Comparison of ENCODE assay signal across 8 mouse cellular contexts in the genomic region with DNA sequence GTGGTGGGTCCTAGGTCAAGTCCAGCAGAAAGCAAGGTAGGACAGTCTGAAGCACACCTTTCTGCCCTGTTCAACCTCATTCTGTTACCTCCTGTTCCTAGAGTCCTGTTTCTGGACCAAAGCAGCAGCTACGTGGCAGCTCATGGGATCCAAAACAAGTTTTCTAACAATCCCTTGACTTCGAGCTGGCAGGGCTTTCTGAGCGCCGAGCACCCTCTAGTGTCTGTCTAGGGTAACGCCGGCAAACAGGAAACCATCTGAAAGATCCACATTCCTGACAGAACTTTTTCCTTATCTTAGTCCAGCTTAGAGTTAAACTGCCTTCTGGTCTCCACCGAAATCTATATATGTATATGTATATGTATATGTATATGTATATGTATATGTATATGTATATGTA. TPM values are rescaled to one million over a fixed set of nuclear protein-coding genes. Genes with fewer than 3 reads are reported as not detected.
DNase-seq lines count a peak whose midpoint lies in the region; ATAC-seq and TF ChIP-seq lines count a peak whose summit lies in the region.

No protein-coding gene starts in this region.

- H3K9ac ChIP-seq in intestine, embryonic 14.5 days (ENCODE audit: low read length): no peak overlapping the region
- no peak overlapping the region for H3K9ac ChIP-seq in intestine, embryonic 16.5 days (ENCODE audit: low read depth, low read length)
- no peak overlapping the region for H3K9ac ChIP-seq in ES-Bruce4 (ENCODE audit: low read depth, poor library complexity, severe bottlenecking)

- H3K4me2 ChIP-seq in intestine, embryonic 14.5 days (ENCODE audit: low read length): no peak overlapping the region
- no peak overlapping the region for H3K4me2 ChIP-seq in intestine, embryonic 16.5 days (ENCODE audit: low read depth, low read length)

- peak; percentile 86 for DNase-seq in intestine, embryonic 14.5 days (ENCODE audit: low spot score)
- peak; percentile 56 for DNase-seq in 416B (ENCODE audit: low read depth)
- DNase-seq in cerebellum, adult 9-10 months: peak; percentile 1
- DNase-seq in kidney, postnatal 14 days: peak; percentile 72
- DNase-seq in mesoderm, embryonic 11.5 days (ENCODE audit: low read depth, low spot score): peak; percentile 73

- H3K27ac ChIP-seq in intestine, embryonic 14.5 days (ENCODE audit: low read depth): no peak overlapping the region
- no peak overlapping the region for H3K27ac ChIP-seq in intestine, embryonic 16.5 days (ENCODE audit: low read length)
- H3K27ac ChIP-seq in ES-Bruce4 (ENCODE audit: insufficient read depth, low read length): no peak overlapping the region

- no peaks in the 10 kb centered on the region for H3K9me3 ChIP-seq in intestine, embryonic 14.5 days (ENCODE audit: control insufficient read depth, low read length)
- no peaks in the 10 kb centered on the region for H3K9me3 ChIP-seq in intestine, embryonic 16.5 days (ENCODE audit: control insufficient read depth, low read length)
- no peaks in the 10 kb centered on the region for H3K9me3 ChIP-seq in ES-Bruce4 (replicated peaks; ENCODE audit: control insufficient read depth, insufficient read depth, low read length, poor library complexity, severe bottlenecking)

- no peak for TF ChIP-seq POLR2A in ES-Bruce4 (IDR thresholded peaks at IDR 0.05; ENCODE audit: insufficient read depth, low read length)

- ATAC-seq in intestine, embryonic 14.5 days (replicated peaks; ENCODE audit: low FRiP score, low TSS enrichment, low read depth): no peak
- no peak for ATAC-seq in intestine, embryonic 16.5 days
- ATAC-seq in monocyte, adult 5-6 weeks (replicated peaks; ENCODE audit: insufficient number of reproducible peaks, low FRiP score, low TSS enrichment, poor library complexity, severe bottlenecking): no peak

- no peak for TF ChIP-seq EP300 in ES-Bruce4 (IDR thresholded peaks at IDR 0.05; ENCODE audit: insufficient read depth, low read depth, low read length)

- 2% methylated on average over 7 of the region's 7 CpGs for WGBS in intestine, embryonic 14.5 days
- 2% methylated on average over 7 of the region's 7 CpGs for WGBS in intestine, embryonic 16.5 days

- TF ChIP-seq CTCF in ES-Bruce4 (IDR thresholded peaks at IDR 0.05; ENCODE audit: low read depth, low read length): peak; percentile 91

- no peaks in the 10 kb centered on the region for H3K4me1 ChIP-seq in intestine, embryonic 14.5 days (replicated peaks; ENCODE audit: control insufficient read depth, insufficient read depth, low read length)
- no peaks in the 10 kb centered on the region for H3K4me1 ChIP-seq in intestine, embryonic 16.5 days (ENCODE audit: control insufficient read depth, insufficient read depth, low read length)
- H3K4me1 ChIP-seq in ES-Bruce4 (ENCODE audit: control insufficient read depth, insufficient read depth, low read length): no peaks in the 10 kb centered on the region

- peaks cover 10% of the 10 kb centered on the region; the same call in 1 of the 2 replicates for H3K27me3 ChIP-seq in intestine, embryonic 14.5 days (replicated peaks; ENCODE audit: control insufficient read depth, insufficient read depth, low read length)
- H3K27me3 ChIP-seq in intestine, embryonic 16.5 days (replicated peaks; ENCODE audit: control insufficient read depth, insufficient read depth, low read length): peaks cover 8% of the 10 kb centered on the region; the same call in 1 of the 2 replicates
- no peaks in the 10 kb centered on the region for H3K27me3 ChIP-seq in ES-Bruce4 (ENCODE audit: control insufficient read depth, insufficient read depth, low read length, poor library complexity, severe bottlenecking)

- H3K36me3 ChIP-seq in intestine, embryonic 14.5 days (ENCODE audit: control insufficient read depth, insufficient read depth, low read length): no peaks in the 10 kb centered on the region
- no peaks in the 10 kb centered on the region for H3K36me3 ChIP-seq in intestine, embryonic 16.5 days (ENCODE audit: control insufficient read depth, insufficient read depth, low read length)
- H3K36me3 ChIP-seq in ES-Bruce4 (ENCODE audit: control insufficient read depth, insufficient read depth, low read length, poor library complexity, severe bottlenecking): no peaks in the 10 kb centered on the region

- no peak overlapping the region for H3K4me3 ChIP-seq in intestine, embryonic 14.5 days (ENCODE audit: low read depth, low read length)
- no peak overlapping the region for H3K4me3 ChIP-seq in intestine, embryonic 16.5 days (ENCODE audit: low read length)
- no peak overlapping the region for H3K4me3 ChIP-seq in ES-Bruce4 (ENCODE audit: low read depth, low read length)

RNA-seq across cellular contexts. Expression of a gene that starts 31.0 kb away (rescaled TPM):
- polyA plus RNA-seq in intestine, embryonic 14.5 days (2014; fragmentation: Nextera tagmentation; extraction: Ambion mirVana): 1.0 and 1.1 TPM in 2 replicates
- polyA plus RNA-seq in intestine, embryonic 16.5 days (2015; fragmentation: Nextera tagmentation; extraction: Ambion mirVana): 0.99 and 1.2 TPM in 2 replicates
- 1.5 and 1.6 TPM in 2 replicates for polyA plus RNA-seq in ES-Bruce4 (2011; ENCODE audit: insufficient read depth, insufficient read length, low read depth, missing spikeins)
- total RNA-seq in monocyte, adult 5-6 weeks (2017): not detected in 3 replicates

RNA-seq across cellular contexts. Expression of a gene that starts 41.5 kb away (rescaled TPM):
- 1.5 and 1.7 TPM in 2 replicates for polyA plus RNA-seq in intestine, embryonic 14.5 days (2014; fragmentation: Nextera tagmentation; extraction: Ambion mirVana)
- polyA plus RNA-seq in intestine, embryonic 16.5 days (2015; fragmentation: Nextera tagmentation; extraction: Ambion mirVana): 0.71 and 0.97 TPM in 2 replicates
- 0.48 TPM in 1 of 2 replicates, not detected in the other for polyA plus RNA-seq in ES-Bruce4 (2011; ENCODE audit: insufficient read depth, insufficient read length, low read depth, missing spikeins)
- not detected in 3 replicates for total RNA-seq in monocyte, adult 5-6 weeks (2017)

RNA-seq across cellular contexts. Expression of a gene that starts 46.1 kb away (rescaled TPM):
- not detected in 2 replicates for polyA plus RNA-seq in intestine, embryonic 14.5 days (2014; fragmentation: Nextera tagmentation; extraction: Ambion mirVana)
- polyA plus RNA-seq in intestine, embryonic 16.5 days (2015; fragmentation: Nextera tagmentation; extraction: Ambion mirVana): 1.9 and 5.1 TPM in 2 replicates
- polyA plus RNA-seq in ES-Bruce4 (2011; ENCODE audit: insufficient read depth, insufficient read length, low read depth, missing spikeins): not detected in 2 replicates
- not detected in 3 replicates for total RNA-seq in monocyte, adult 5-6 weeks (2017)

RNA-seq across cellular contexts. Expression of a gene that starts 46.2 kb away (rescaled TPM):
- polyA plus RNA-seq in intestine, embryonic 14.5 days (2014; fragmentation: Nextera tagmentation; extraction: Ambion mirVana): 11.7 and 13.2 TPM in 2 replicates
- polyA plus RNA-seq in intestine, embryonic 16.5 days (2015; fragmentation: Nextera tagmentation; extraction: Ambion mirVana): 10.0 and 11.3 TPM in 2 replicates
- polyA plus RNA-seq in ES-Bruce4 (2011; ENCODE audit: insufficient read depth, insufficient read length, low read depth, missing spikeins): not detected in 2 replicates
- total RNA-seq in monocyte, adult 5-6 weeks (2017): not detected in 3 replicates

RNA-seq across cellular contexts. Expression of a gene that starts 52.1 kb away (rescaled TPM):
- polyA plus RNA-seq in intestine, embryonic 14.5 days (2014; fragmentation: Nextera tagmentation; extraction: Ambion mirVana): 18.1 and 24.1 TPM in 2 replicates
- polyA plus RNA-seq in intestine, embryonic 16.5 days (2015; fragmentation: Nextera tagmentation; extraction: Ambion mirVana): 11.1 and 11.3 TPM in 2 replicates
- polyA plus RNA-seq in ES-Bruce4 (2011; ENCODE audit: insufficient read depth, insufficient read length, low read depth, missing spikeins): not detected in 2 replicates
- not detected in 3 replicates for total RNA-seq in monocyte, adult 5-6 weeks (2017)

Comparison
In these comparisons a context has a peak if more than half of its experiments do, and no peak if none do; other contexts are left out.
1. DNase-seq: peak in every context shown above with its lines; median percentile 86 in intestine, embryonic 14.5 days; 73 in mesoderm, embryonic 11.5 days; 72 in kidney, postnatal 14 days; 56 in 416B; 1 in cerebellum, adult 9-10 months.